Mouse (Mus musculus) ZHBTc4 (cell line): ENCODE results near the gene Dohh.

Experiments
- DNase-seq: peaks from one replicate; pipeline ENCODE4 v3.0.0-alpha.2; 2011; ENCODE audit warnings: low read depth, low spot score

The Dohh gene

GRCm38 (mm10) chr10:81383802-81384604 is at the start of gene Dohh, which contains the start of gene Gm48551:
Gene Dohh (plus strand): TSS chr10:81384428.
Gene Gm48551 (plus strand): TSS chr10:81384466.
- peak; percentile 100 for DNase-seq

GRCm38 (mm10) chr10:81335393-81336340 is 48.6 kb upstream of the Dohh start:
- DNase-seq, result peak; percentile 58

- DNase-seq, result no peak
Measured at GRCm38 (mm10) chr10:81336558-81336957, 47.7 kb upstream of the Dohh start.

- peak; percentile 94 for DNase-seq
Measured at GRCm38 (mm10) chr10:81340551-81341332, 43.5 kb upstream of the Dohh start.

GRCm38 (mm10) chr10:81341333-81341949 is 42.8 kb upstream of the Dohh start:
- peak; percentile 80 for DNase-seq

GRCm38 (mm10) chr10:81342686-81343505 is 41.3 kb upstream of the Dohh start, which contains the start of gene Gipc3:
Gene Gipc3 (minus strand): TSS chr10:81343266.
- no peak for DNase-seq

GRCm38 (mm10) chr10:81344421-81345161 is 39.6 kb upstream of the Dohh start:
- DNase-seq, result no peak

- no peak for DNase-seq
Measured at GRCm38 (mm10) chr10:81345162-81345534, 39.1 kb upstream of the Dohh start.

- DNase-seq, result peak; percentile 93
Measured at GRCm38 (mm10) chr10:81346453-81347067, 37.7 kb upstream of the Dohh start.

- peak; percentile 95 for DNase-seq
Measured at GRCm38 (mm10) chr10:81349146-81349545, 35.1 kb upstream of the Dohh start.

- no peak for DNase-seq
Measured at GRCm38 (mm10) chr10:81349961-81350350, 34.3 kb upstream of the Dohh start.

- peak; percentile 100 for DNase-seq
Measured at GRCm38 (mm10) chr10:81350351-81351063, 33.7 kb upstream of the Dohh start, which contains the start of gene Hmg20b. Gene Hmg20b (minus strand): TSS chr10:81350480.

GRCm38 (mm10) chr10:81351678-81352291 is 32.4 kb upstream of the Dohh start:
- DNase-seq, result peak; percentile 91

GRCm38 (mm10) chr10:81354738-81355477 is 29.3 kb upstream of the Dohh start:
- peak; percentile 76 for DNase-seq

- DNase-seq, result no peak
Measured at GRCm38 (mm10) chr10:81355533-81355932, 28.7 kb upstream of the Dohh start.

GRCm38 (mm10) chr10:81356352-81356990 is 27.8 kb upstream of the Dohh start:
- DNase-seq, result no peak
